Mouse (Mus musculus): Measurements from ENCODE around the gene Prmt2. TPM values are rescaled to one million over a fixed set of nuclear protein-coding genes. Genes with fewer than 3 reads are reported as not detected.

The Prmt2 gene
- polyA plus RNA-seq, 1 experiment from 2014 or later, result 45.8 TPM

DNA sequence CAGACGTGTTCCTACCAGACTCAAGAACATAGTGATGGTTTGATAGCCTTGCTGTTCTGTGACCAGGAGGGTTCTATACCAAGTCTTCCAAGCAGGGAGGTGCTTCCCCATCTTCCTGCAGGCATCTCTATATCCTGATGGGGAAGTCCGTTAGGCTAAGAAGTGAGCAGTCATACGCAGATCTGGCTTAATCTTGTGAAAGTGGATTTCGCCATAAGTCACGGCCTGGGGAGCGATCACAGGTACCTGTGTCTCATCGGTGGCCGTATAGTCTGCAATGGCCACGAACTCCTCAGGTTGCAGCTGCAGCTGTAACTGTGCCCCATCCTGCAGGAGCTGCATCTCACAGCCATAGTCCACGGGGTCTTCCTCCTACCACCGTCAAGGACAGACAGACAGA, 11.7 kb downstream of the Prmt2 start:
- DNase-seq (ENCODE audit: low read depth, low spot score), result no peak
- in situ Hi-C loops (cut with MboI; ENCODE audit: low pct_unique_long_range_greater_than_20kb), result no loop called here
- H3K27me3 ChIP-seq, result no peaks in the 10 kb centered on the region
- ChIA-PET POLR2A (interaction anchor here (0.6 kb wide), 1 partner anchor 465 kb away, joined by 3 read pairs; no protein-coding TSS in a partner anchor), CTCF (no interaction called here)
- TF ChIP-seq CTCF (IDR thresholded peaks at IDR 0.05), result no peak
- no peak for ATAC-seq

DNA sequence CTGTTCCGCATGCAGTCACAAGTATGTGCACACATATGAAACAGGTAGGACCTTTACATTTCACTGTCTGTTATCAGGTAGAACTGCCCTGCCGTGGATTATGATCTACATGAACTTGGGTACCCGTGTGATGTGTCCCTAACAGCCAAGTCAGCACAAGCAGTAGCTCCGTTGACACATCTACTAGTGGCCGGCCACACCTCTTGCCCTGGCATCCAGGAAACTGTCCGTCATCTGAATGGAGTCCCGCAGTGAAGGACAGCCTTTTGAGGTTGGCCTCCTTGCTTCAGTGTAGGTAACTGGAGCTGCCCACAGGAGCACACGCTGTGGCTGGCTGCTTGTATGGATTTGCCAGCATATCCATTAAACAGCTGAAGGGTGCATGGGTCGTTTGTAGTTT, 19.4 kb downstream of the Prmt2 start:
- ChIA-PET POLR2A (no interaction called here), CTCF (no interaction called here)
- in situ Hi-C loops (cut with MboI; ENCODE audit: low pct_unique_long_range_greater_than_20kb), result no loop called here
- ATAC-seq (no peak), DNase-seq (ENCODE audit: low read depth, low spot score) (no peak)
- H3K27me3 ChIP-seq, result no peaks in the 10 kb centered on the region
- TF ChIP-seq CTCF (IDR thresholded peaks at IDR 0.05), result no peak

DNA sequence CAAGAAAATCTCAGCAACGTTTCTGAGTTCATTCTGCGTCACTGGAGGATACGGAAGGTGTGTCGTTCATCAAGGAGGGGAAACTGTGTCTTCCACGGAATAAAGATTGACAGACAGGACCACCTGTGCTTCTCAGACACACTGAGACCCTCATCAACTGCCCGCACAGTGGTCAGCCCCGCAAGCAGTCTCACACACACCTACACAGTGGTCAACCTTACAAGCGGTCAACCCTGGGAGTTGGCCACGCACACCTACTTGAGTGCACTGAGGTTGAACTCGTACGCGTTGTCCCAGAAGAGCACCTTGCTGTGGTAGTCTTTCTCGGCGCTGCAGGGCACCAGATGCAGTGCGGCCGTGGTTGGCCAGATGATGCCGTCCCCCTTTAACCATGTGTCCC, 20.6 kb downstream of the Prmt2 start:
- in situ Hi-C loops (cut with MboI; ENCODE audit: low pct_unique_long_range_greater_than_20kb), result no loop called here
- TF ChIP-seq CTCF (IDR thresholded peaks at IDR 0.05), result no peak
- H3K27me3 ChIP-seq, result no peaks in the 10 kb centered on the region
- ATAC-seq (no peak), DNase-seq (ENCODE audit: low read depth, low spot score) (no peak)
- POLR2A ChIA-PET, result no interaction called here
- CTCF ChIA-PET, result no interaction called here

DNA sequence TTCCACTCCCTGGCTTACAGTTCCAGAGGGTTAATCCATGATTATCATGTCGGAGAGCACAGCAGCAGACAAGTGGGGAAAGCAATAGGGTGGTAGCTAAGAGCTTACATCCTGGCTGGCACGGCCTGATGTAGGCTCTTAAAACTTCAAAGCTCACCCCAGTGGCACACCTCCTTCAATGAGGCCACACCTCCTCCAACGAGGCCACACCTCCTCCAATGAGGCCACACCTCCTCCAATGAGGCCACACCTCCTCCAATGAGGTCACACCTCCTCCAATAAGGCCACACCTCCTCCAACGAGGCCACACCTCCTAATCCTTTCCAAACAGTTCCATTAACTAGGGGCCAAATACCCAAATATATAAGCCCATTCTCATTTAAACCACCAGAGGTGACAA, 23.5 kb downstream of the Prmt2 start:
- TF ChIP-seq CTCF (IDR thresholded peaks at IDR 0.05), result no peak
- ATAC-seq (no peak), DNase-seq (ENCODE audit: low read depth, low spot score) (no peak)
- in situ Hi-C loops (cut with MboI; ENCODE audit: low pct_unique_long_range_greater_than_20kb), result no loop called here
- POLR2A ChIA-PET, result no interaction called here
- no peaks in the 10 kb centered on the region for H3K27me3 ChIP-seq
- CTCF ChIA-PET, result no interaction called here

DNA sequence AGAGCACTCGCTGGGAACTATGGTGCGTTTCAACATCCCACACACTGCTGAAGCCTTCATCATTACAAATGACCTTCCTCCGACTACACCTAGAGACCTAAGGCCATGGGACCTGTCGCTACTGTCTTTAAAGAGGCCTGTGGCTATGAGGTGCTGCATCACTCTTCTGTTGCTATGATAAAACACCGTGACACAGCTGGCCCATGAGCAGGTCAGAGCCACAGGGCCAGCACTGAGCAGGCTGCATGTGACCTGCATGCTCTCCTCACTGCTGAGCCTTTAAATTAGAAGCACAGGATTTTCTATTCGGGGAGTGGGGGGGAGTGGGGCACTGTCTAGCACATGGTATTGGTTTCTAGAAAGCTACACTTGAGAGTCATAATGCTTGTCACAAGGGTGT, 25.5 kb downstream of the Prmt2 start:
- ATAC-seq (no peak), DNase-seq (ENCODE audit: low read depth, low spot score) (no peak)
- in situ Hi-C loops (cut with MboI; ENCODE audit: low pct_unique_long_range_greater_than_20kb), result no loop called here
- no peak for TF ChIP-seq CTCF (IDR thresholded peaks at IDR 0.05)
- POLR2A ChIA-PET, result no interaction called here
- CTCF ChIA-PET, result no interaction called here
- no peaks in the 10 kb centered on the region for H3K27me3 ChIP-seq

DNA sequence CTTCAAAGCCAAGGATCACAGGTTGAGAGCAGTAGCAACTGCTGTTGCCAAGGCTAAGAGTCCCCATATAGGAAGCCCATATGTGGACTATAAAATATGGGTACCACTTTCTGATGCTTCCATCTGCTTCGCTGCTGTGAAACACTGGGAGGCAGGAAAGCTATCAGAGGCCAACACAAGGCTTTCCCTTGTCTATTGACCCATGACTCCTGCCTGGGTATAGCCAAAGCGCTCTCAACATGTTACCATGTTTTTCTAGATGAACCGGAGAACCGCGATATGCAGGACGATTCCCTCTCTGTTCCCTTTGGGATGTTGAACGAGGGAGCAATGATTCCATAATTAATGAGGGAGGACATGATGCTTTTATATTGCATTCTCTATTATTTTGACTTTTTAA, 26.9 kb downstream of the Prmt2 start:
- ATAC-seq (no peak), DNase-seq (ENCODE audit: low read depth, low spot score) (no peak)
- H3K27me3 ChIP-seq, result no peaks in the 10 kb centered on the region
- CTCF ChIA-PET, result no interaction called here
- POLR2A ChIA-PET, result no interaction called here
- in situ Hi-C loops (cut with MboI; ENCODE audit: low pct_unique_long_range_greater_than_20kb), result no loop called here
- no peak for TF ChIP-seq CTCF (IDR thresholded peaks at IDR 0.05)

DNA sequence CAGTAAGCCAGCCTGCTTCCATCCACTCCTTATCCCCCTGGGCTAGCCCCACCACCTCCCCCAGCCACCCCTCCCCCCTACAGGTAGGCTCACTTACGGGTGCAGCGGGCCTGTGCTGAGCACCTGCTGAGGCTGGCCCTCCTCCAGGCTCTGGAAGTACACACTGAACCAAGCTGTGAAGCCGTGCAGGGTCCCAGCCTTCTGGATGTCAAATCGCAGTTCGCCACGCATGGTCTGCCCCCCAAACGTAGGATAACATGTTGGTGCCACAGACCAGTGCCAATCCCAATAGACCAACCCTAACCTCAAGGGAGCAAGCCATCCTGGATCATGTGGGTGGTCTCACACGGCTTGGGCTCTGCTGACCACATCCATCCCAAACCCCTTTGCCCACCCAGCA, 28.4 kb downstream of the Prmt2 start:
- ATAC-seq, result no peak
- CTCF ChIA-PET, result no interaction called here
- no peaks in the 10 kb centered on the region for H3K27me3 ChIP-seq
- no peak for TF ChIP-seq CTCF (IDR thresholded peaks at IDR 0.05)
- no peak for DNase-seq (ENCODE audit: low read depth, low spot score)
- POLR2A ChIA-PET, result no interaction called here
- in situ Hi-C loops (cut with MboI; ENCODE audit: low pct_unique_long_range_greater_than_20kb), result no loop called here

DNA sequence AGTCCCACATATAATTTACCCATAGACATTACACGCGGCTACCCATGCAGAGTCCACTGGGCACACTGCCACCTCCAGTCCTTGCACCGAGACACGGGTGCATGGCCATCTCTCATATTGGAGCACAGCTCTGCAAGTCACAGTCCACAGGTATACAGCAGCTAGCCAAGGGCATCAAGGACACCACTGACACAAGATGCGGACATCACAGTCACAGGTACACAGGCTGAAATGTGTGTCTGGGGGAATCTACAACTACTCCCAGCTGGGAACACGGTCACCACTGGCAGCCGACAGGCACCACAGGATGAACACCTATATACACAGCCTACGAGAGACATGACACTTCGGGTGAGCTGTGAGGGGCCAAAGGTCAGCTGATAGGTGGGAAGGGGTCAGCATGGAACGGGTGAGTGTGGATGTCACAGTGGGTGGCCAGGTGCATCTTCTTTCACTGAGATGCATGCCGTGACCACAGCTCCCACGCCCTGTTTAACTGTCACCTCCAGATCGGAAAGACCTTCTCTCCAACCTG, 30.3 kb downstream of the Prmt2 start:
- H3K27me3 ChIP-seq, result no peaks in the 10 kb centered on the region
- ChIA-PET POLR2A (interaction anchor here (0.5 kb wide), 1 partner anchor 29 kb away, joined by 3 read pairs; no protein-coding TSS in a partner anchor), CTCF (interaction anchor here (0.9 kb wide), 1 partner anchor 89 kb away, joined by 3 read pairs; no protein-coding TSS in a partner anchor)
- in situ Hi-C loops (cut with MboI; ENCODE audit: low pct_unique_long_range_greater_than_20kb), result no loop called here
- no peak for DNase-seq (ENCODE audit: low read depth, low spot score)
- ATAC-seq, result no peak
- no peak for TF ChIP-seq CTCF (IDR thresholded peaks at IDR 0.05)

DNA sequence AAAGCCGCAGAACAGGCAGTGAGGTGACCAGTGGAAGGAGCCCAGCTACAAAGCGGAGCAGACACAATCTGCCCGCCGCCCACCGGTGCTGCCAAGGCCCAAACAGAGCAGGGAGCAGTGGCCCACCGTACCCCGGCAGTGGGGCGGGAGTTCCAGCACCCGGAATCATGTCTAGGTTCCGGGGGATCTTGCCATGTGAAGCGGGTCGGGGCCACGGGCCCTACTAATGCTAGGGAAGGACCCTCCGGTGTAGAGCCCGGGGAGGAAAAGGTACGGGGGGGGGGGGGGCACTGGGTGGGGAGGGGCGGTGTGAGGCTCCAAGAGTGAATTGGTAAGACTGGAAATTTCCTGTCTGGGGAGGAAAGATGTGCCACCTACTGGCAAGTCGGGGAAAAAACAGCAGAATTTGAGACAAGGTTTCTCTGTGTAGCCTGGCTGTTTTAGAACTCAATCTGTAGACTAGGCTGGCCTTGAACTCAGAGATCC, 33.8 kb downstream of the Prmt2 start:
- DNase-seq (ENCODE audit: low read depth, low spot score) (no peak), ATAC-seq (no peak)
- CTCF ChIA-PET, result interaction anchor here (1.0 kb wide), 1 partner anchor 11 kb away, joined by 3 read pairs; no protein-coding TSS in a partner anchor
- TF ChIP-seq CTCF (IDR thresholded peaks at IDR 0.05), result peak; percentile 61
- H3K27me3 ChIP-seq, result no peaks in the 10 kb centered on the region
- in situ Hi-C loops (cut with MboI; ENCODE audit: low pct_unique_long_range_greater_than_20kb), result no loop called here
- POLR2A ChIA-PET, result no interaction called here

DNA sequence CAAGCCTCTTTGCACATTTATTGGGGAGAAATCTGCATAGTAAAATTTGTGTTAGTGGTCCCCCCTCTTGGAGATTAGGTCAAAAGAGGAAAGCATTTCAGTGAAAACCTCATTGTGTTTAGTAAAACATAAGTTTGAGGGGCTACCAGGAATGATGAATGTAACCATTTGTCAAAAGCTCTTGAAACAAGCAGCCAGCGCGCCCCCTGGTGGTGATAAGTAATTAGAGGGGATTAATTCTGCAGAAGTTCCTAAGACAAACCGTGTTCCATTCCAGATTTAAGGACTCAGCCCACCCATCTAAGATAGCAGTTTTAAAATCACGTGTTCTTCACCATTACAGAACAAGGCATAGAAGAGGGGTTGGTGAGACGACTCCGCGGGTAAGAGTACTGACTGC, 35.7 kb downstream of the Prmt2 start:
- CTCF ChIA-PET, result interaction anchor here (1.0 to 2.3 kb wide), 4 partner anchors 8 to 164 kb away, joined by 3 to 4 read pairs (median 3); no protein-coding TSS in a partner anchor

DNA sequence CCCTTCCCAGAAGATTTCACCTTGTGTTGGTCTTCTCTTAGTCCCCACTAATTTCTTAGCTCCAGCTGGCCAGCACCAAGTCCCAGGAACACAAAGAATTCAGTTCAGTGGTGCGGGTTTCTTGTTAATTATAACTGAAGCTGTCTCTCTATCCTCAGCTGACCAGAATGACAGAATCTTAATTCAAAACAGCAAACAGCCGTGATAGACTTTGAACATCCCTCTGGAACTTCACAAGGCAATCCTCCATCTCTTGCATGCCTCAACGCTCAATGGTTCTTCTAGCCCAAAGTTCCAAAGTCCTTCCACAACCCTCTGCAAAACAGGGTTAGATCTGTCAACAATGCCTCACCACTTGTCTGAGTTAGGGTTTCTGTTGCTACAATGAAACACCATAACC, 36.2 kb downstream of the Prmt2 start:
- DNase-seq (ENCODE audit: low read depth, low spot score) (no peak), ATAC-seq (no peak)
- TF ChIP-seq CTCF (IDR thresholded peaks at IDR 0.05), result no peak
- ChIA-PET POLR2A (no interaction called here), CTCF (interaction anchor here (1.2 to 2.3 kb wide), 3 partner anchors 8 to 163 kb away, joined by 3 to 4 read pairs (median 3); no protein-coding TSS in a partner anchor)
- H3K27me3 ChIP-seq, result no peaks in the 10 kb centered on the region
- in situ Hi-C loops (cut with MboI; ENCODE audit: low pct_unique_long_range_greater_than_20kb), result no loop called here

More for the DNA sequence above, 35.7 kb downstream of the Prmt2 start:
- POLR2A ChIA-PET, result no interaction called here
- in situ Hi-C loops (cut with MboI; ENCODE audit: low pct_unique_long_range_greater_than_20kb), result no loop called here
- ATAC-seq (no peak), DNase-seq (ENCODE audit: low read depth, low spot score) (peak; percentile 17)
- H3K27me3 ChIP-seq, result no peaks in the 10 kb centered on the region
- peak; percentile 84 for TF ChIP-seq CTCF (IDR thresholded peaks at IDR 0.05)

DNA sequence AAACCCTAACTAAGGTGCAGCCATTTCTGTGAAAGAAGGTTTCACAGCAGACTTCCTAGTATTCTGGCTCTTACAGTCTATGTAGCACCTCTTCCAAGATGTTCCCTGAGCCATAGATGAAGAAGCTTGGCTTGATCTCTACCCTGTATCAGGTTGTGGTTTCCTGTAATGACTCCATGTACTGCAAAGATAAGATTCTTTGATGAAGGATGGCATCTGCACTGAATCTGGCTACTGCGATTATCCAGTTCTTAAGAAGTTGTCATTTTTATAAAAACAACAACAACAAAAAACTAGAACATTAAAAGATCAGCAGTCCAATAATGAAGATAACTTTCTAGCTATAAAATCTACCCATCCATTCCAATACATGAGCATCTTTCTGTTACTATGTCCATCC, 49.7 kb downstream of the Prmt2 start:
- ATAC-seq (no peak), DNase-seq (ENCODE audit: low read depth, low spot score) (no peak)
- ChIA-PET CTCF (interaction anchor here (1.8 kb wide), 1 partner anchor 12 kb away, joined by 3 read pairs; no protein-coding TSS in a partner anchor), POLR2A (no interaction called here)
- peaks cover 29% of the 10 kb centered on the region for H3K27me3 ChIP-seq
- in situ Hi-C loops (cut with MboI; ENCODE audit: low pct_unique_long_range_greater_than_20kb), result loop anchor here (25.0 kb wide), 1 partner anchor 201 kb away; no protein-coding TSS in a partner anchor
- TF ChIP-seq CTCF (IDR thresholded peaks at IDR 0.05), result no peak
